Mouse (Mus musculus) naive thymus-derived CD4-positive, alpha-beta T cell, adult 2 months (primary cell): Measurements from ENCODE around the gene Ntn1.

Source experiments
- DNase-seq: peaks from one replicate; pipeline ENCODE4 v3.0.0-alpha.2; 2011; ENCODE audit warnings: low read depth

The Ntn1 gene

DNA sequence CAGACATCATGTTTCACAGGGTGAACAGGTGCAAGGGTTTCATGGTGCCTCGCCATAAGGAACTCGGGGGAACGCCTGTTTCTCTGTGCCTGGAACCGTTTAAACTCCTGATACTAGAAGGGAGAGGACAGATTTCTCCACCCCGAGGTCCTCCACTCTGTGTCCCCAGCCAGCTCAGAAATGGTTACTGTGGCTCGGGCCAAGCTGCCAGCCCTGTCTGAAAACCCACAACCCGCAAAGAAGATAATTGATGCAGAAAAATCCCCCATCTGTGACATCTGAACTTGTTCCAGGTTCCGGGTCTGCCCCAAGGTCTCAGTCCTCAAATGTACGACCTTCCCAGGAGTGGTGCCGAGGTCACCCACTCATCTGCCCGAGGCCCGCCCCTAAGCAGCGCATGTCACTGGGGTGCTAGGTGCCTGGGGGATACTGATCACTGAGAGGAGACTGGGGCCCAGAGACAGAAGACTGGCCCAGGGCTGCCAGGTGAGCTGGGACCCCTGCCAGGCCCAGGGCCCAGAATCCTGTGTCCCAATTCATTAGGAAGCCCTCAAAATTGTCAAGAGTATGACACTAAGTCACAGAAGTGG, 68.9 kb downstream of the Ntn1 start:
- no peak for DNase-seq

DNA sequence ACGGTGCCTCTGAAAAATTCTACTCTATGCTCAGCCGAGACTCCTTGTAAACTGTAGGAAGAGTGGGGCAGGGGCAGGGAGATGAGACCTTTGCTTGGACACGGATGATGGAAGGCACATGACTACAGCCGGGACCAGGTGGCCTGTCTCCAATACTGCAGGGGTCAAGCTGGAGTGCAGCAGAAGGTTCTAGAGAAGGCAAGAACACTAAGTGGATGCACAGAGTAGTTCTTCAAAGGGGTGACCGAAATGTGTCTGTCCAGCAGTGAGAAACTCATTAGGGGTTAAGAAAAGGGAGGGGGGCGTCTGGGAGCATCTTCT, 69.5 kb downstream of the Ntn1 start:
- no peak for DNase-seq

GRCm38 (mm10) chr11:68330398-68331116, 70.1 kb downstream of the Ntn1 start:
- no peak for DNase-seq

- no peak for DNase-seq
These were observed 75.8 kb downstream of the Ntn1 start for GRCm38 (mm10) chr11:68324863-68325262.

DNA sequence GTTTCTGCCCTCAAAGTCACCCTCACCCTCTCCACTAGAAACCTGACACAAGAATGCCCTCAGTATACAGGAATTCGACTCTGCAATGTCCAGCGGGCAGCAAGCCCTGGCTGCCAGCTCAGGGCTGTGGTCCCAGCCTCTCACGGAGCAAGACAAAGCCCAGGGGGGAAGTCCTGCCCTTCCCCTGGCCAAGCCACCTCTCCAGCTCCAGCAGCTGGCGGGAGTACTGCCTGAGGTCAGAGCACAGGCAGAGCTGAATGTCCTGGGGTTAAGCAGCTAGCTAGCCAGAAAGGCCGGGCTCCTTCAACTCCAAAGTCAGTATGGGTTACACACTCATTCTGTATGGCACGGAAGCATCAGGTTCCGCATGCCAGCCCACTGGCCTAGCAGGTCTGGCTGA, 79.2 kb downstream of the Ntn1 start:
- no peak for DNase-seq

- no peak for DNase-seq
These were observed 85.0 kb downstream of the Ntn1 start for GRCm38 (mm10) chr11:68315551-68316130.

DNA sequence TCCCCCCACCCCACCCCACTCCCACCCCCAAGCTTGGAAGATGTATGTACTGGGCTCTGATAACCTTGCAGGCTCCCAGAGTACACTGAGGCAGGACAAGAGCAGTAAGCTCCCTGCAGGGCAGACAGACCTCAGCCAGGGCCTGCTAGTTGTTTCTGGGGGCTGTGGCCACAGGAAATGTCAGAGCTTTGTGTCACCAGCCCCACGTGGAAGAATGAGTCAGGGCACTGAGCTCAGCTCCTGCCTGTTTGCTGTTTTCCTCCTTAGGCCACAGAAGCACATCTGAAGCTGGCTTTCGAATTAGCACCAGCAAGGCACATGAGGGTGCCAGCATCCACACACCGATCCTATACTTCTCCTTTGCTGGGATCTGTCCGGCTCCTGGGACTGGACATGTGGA, 86.8 kb downstream of the Ntn1 start:
- DNase-seq: no peak

- DNase-seq: no peak
These were observed 87.6 kb downstream of the Ntn1 start for GRCm38 (mm10) chr11:68313065-68313464.

DNA sequence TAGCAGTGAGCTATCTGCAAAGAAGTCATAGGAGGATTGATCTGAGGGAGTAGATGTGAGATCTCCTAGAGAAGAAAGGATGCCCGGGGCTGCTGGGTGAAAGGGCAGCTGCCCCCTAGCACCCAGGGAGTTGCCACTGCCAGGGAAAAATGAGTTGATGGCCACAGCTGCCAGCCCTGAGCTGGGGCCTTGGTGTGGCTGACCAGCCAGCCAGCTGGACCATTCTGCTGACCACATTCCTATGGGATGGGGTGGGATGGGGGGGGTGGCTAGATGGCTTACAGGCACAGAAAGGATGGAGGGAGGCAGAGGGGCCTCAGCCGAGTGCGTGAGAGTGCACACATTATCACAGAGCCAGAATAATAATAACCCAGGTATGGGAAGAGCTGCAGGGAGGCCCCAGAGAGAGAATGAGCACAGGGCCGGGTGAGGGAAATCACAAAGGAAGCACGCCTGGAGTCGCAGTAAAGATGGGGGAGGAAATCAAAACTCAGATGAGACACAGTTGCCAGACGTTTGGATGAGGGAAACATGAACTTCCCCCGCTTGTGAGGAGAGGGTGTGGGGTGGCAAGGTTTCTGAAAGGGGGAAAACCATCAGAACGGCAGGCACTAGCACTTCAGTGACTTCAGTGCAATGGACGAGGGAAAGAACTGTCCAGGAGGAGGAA, 91.6 kb downstream of the Ntn1 start:
- no peak for DNase-seq

- no peak for DNase-seq
These were observed 94.6 kb downstream of the Ntn1 start for GRCm38 (mm10) chr11:68305997-68306396.

DNA sequence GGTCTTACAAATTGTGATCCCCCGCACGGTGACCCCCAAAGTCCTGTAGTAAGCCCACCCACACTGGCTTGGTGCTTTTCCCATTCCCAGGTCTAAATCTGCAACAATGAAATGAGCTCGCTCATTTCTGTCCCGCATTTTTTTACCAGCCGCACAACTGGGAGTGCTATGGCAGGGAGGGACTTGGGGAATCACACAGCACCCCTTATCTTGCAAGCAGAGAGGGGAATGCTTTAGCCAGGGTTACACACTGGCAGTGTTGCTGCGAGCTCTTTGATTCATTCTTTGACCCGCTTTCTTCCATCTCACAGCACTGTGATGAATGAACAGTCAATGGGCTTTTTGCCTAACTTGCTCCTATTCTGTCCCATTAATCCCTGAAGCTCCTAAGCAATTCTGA, 98.3 kb downstream of the Ntn1 start:
- DNase-seq: no peak

DNA sequence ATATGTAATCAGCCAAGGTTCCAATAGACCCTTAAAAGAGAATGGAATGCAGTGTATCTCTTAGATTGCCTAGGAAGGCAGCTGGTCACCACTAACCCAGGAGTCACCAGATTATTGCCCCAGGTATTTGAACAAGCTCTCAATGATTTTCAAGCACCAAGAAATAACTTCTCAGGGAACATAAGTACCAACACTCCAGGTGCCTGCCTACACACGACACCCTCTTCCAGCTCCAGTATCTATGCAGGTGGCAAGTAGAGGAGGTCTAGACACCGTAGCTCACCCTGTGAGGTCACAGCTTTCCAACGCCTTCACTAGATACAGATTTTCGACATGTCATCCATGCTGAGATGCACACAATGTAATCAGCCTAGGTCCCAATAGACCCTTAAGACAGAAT, 99.0 kb downstream of the Ntn1 start:
- no peak for DNase-seq

- no peak for DNase-seq
These were observed 105.1 kb downstream of the Ntn1 start for GRCm38 (mm10) chr11:68295474-68295873.

DNA sequence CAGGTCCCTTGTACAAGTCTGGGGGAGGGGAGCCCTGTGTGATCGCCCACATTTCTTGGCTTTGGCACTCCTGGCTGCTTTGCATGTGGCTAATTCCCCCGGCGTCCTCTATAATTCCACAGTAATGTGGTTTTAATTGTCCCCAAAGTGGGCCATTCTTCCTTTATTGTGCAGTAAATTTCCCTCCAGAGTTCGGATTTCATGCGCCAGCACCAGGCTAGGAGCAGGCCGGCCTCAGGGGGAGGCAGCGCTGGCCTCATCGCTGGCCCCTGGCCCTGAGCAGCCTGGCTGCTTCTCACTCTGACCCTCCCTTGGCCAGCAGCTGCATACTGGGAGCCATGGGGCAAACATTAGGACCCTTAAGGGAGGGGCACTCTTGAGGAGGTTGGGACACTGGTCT, 110.0 kb downstream of the Ntn1 start:
- DNase-seq: no peak

- no peak for DNase-seq
These were observed 113.3 kb downstream of the Ntn1 start for GRCm38 (mm10) chr11:68287331-68287730.

- DNase-seq: no peak
These were observed 114.3 kb downstream of the Ntn1 start for GRCm38 (mm10) chr11:68286142-68286808.

- no peak for DNase-seq
These were observed 114.9 kb downstream of the Ntn1 start for GRCm38 (mm10) chr11:68285754-68286141.

GRCm38 (mm10) chr11:68280001-68280510, 120.6 kb downstream of the Ntn1 start:
- DNase-seq: no peak

DNA sequence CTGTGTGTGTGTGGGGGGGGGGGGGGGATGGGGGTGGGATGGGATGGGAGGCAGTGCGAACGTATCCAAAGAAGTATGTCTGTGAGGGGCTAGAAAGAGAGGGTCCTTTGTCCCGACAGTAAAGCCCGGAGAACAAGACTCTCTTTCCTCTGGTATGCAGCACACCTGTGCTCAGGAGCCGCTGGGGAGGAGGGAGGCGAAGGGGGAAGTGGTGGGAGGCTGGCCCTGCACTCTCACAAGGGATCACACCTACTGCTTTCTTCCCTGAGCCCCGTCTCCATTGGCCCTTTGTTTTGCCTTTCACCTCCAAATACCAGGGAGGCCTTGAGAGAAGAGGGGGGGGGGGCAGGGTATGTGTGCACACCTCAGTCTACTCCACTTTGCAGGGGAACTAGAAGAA, 123.7 kb downstream of the Ntn1 start:
- DNase-seq: no peak

DNA sequence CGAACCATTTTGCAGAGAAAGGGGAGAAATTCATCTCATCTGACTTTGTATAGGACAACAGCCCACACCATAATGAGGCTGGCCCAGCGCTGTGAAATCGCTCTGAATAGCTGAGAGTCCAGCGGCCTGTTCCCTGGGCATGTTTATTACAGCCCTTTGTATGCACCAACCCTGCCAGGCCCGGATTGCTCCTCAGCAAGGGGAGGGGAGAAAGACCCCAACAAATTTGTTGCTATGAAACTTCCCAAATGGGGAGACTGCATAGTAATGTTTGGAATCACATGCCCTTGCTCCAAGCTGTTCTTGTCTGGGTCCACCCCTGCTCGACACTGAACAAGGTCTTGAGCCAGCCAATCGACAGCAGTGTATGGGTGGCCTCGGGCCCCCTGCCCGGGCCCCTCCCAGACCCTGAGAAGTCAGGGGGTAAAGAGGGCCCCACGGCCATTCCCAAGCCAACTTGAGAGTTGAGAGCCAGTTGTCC, 126.3 kb downstream of the Ntn1 start:
- DNase-seq: no peak

DNA sequence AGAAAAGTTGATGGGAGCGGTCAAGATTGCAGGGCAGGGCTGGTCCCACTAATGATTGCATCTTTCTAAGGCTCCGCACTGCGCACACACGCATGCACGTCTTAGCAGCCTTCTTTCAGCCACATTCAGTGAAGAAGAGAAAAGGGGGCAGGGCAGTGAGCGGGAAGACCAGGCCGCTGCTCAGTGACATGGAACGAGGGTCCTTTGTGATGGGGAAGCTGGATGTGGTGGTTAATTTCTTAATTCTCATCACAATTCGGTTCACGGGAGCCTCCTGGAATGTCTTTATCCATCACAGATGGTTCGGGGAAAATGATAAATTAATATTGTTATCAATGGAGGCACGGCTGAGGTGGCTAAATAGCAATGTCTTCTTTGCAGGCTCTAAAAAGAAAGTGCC, 126.8 kb downstream of the Ntn1 start:
- DNase-seq: no peak

GRCm38 (mm10) chr11:68270730-68271467, 129.7 kb downstream of the Ntn1 start:
- peak; percentile 73 for DNase-seq
